Mouse (Mus musculus) embryonic facial prominence, embryonic 11.5 days (tissue): ENCODE results near the gene Jak3. TPM values are rescaled to one million over a fixed set of nuclear protein-coding genes. Genes with fewer than 3 reads are reported as not detected.
"Not testable (repeated sequence)": the region's sequence is repeated elsewhere in the genome, so short reads cannot be mapped to it uniquely, and the experiment has no call there.

Experiments
- ATAC-seq: fragments of 200-750 bp; cut with Nextera tagmentation; replicated peaks from 2 replicates; pipeline ENCODE4 v1.8.0; 2017; ENCODE audit warnings: low read depth; ENCODE audit not compliant: insufficient number of reproducible peaks, low FRiP score, low TSS enrichment
- DNase-seq: peaks from one replicate; pipeline ENCODE4 v3.0.0-alpha.2; 2015; ENCODE audit warnings: low spot score
- H3K27ac ChIP-seq: fragments of 300-500 bp; sonication (generic); replicated peaks from 2 replicates; pipeline ENCODE4 v1.5.1; 2014; ENCODE audit warnings: mild to moderate bottlenecking, low read depth, low read length, control low read depth
- H3K27me3 ChIP-seq: fragments of 300-500 bp; sonication (generic); 2 replicates; pipeline ENCODE4 v1.6.1; 2014; ENCODE audit warnings: mild to moderate bottlenecking, low read length, moderate library complexity, mixed read lengths; ENCODE audit not compliant: control insufficient read depth, insufficient read depth
- H3K36me3 ChIP-seq: fragments of 300-500 bp; sonication (generic); replicated peaks from 2 replicates; pipeline ENCODE4 v1.6.1; 2014; ENCODE audit warnings: low read depth, mild to moderate bottlenecking, low read length, moderate library complexity, mixed read lengths; ENCODE audit not compliant: control insufficient read depth, insufficient read depth
- H3K4me1 ChIP-seq: fragments of 300-500 bp; sonication (generic); 2 replicates; pipeline ENCODE4 v1.6.1; 2014; ENCODE audit warnings: low read length, mixed read lengths; ENCODE audit not compliant: control insufficient read depth, insufficient read depth
- H3K4me2 ChIP-seq: fragments of 300-500 bp; sonication (generic); 2 replicates; pipeline ENCODE4 v1.6.1; 2014; ENCODE audit warnings: low read depth, mild to moderate bottlenecking, control low read depth, low read length, moderate library complexity
- H3K4me3 ChIP-seq: fragments of 300-500 bp; sonication (generic); 2 replicates; pipeline ENCODE4 v1.5.1; 2014; ENCODE audit warnings: low read depth, low read length, control low read depth
- H3K9ac ChIP-seq: fragments of 300-500 bp; sonication (generic); replicated peaks from 2 replicates; pipeline ENCODE4 v1.6.1; 2014; ENCODE audit warnings: mild to moderate bottlenecking, control low read depth, low read length
- H3K9me3 ChIP-seq: fragments of 300-500 bp; sonication (generic); replicated peaks from 2 replicates; pipeline ENCODE4 v1.6.1; 2016; ENCODE audit warnings: mild to moderate bottlenecking, low read length, inconsistent platforms, mixed read lengths; ENCODE audit not compliant: control insufficient read depth
- WGBS: fragments of 180-500 bp; shearing (Covaris S2); extraction: QIAGEN DNeasy Blood & Tissue Kit; methylation state at CpG from one replicate; pipeline ENCODE4 v1.1.7; 2014; 5-methylcytosine and 5-hydroxymethylcytosine counted together
- polyA plus RNA-seq: library from polyadenylated mRNA; unstranded; fragments of >200 nt; fragmentation: Nextera tagmentation; extraction: Ambion mirVana; gene quantifications from 2 replicates; pipeline ENCODE4 v1.2.1, GENCODE M21; 2014

Jak3 gene
- polyA plus RNA-seq, 1 experiment from 2014 or later: 1.2 TPM

DNA sequence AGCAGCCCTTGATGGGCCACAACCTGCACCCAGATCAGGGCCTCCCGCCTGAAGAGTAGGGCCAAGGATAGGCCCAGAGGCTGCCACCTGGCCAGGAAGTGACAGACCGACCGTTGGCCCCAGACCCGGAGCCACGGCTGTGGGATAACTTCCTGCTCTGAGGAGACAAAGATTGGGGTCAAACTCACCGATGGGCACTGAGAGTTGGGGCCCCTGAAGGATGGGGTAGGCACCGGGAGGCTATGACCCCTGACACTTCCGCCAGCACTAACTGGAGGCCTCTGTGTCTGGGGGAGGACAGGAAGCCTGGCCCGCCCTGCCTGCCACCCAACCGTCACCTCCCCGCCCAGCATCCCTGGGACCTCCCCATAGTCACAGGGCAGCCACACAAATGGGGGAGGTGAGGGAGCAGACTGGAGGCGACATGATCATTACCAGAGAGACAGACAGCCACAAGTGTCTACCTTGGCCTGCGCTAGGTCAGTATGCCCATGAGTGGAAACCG is 47.0 kb downstream of the Jak3 start:
- ATAC-seq (no peak), DNase-seq (no peak)
- Histone ChIP-seq H3K27ac (no peak overlapping the region), H3K9me3 (no peaks in the 10 kb centered on the region), H3K4me2 (no peak overlapping the region), H3K4me1 (peaks cover 9% of the 10 kb centered on the region), H3K36me3 (no peaks in the 10 kb centered on the region), H3K4me3 (no peak overlapping the region), H3K9ac (no peak overlapping the region), H3K27me3 (peaks cover 3% of the 10 kb centered on the region; the same call in 1 of the 2 replicates)
- 57% methylated on average over 14 of the region's 14 CpGs for WGBS

DNA sequence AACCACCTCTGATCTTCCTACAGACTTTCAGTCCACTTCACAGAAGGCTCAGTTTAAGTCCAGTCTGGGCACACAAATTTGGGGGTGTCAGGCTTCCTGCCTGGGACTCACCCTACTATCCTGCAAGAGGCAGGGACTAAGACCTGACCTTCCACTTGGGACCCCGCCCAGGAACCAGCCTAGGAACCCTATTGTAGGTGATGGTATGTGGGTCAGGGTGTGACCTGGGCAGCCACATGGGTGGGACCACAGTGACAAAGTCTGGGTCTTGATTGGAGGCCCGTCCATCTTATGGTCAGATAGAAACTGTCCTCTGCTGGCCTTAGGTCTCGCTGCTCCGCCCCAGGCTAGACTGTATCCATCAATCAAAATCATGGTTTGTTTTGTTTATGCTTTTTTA is 48.3 kb downstream of the Jak3 start:
- H3K9me3 ChIP-seq: no peaks in the 10 kb centered on the region
- no peak overlapping the region for H3K27ac ChIP-seq
- ATAC-seq (no peak), DNase-seq (no peak)
- peaks cover 9% of the 10 kb centered on the region for H3K4me1 ChIP-seq
- H3K36me3 ChIP-seq: no peaks in the 10 kb centered on the region
- H3K9ac ChIP-seq: no peak overlapping the region
- no peak overlapping the region for H3K4me3 ChIP-seq
- H3K27me3 ChIP-seq: peaks cover 3% of the 10 kb centered on the region; the same call in 1 of the 2 replicates
- 62% methylated on average over 4 of the region's 4 CpGs for WGBS
- no peak overlapping the region for H3K4me2 ChIP-seq

DNA sequence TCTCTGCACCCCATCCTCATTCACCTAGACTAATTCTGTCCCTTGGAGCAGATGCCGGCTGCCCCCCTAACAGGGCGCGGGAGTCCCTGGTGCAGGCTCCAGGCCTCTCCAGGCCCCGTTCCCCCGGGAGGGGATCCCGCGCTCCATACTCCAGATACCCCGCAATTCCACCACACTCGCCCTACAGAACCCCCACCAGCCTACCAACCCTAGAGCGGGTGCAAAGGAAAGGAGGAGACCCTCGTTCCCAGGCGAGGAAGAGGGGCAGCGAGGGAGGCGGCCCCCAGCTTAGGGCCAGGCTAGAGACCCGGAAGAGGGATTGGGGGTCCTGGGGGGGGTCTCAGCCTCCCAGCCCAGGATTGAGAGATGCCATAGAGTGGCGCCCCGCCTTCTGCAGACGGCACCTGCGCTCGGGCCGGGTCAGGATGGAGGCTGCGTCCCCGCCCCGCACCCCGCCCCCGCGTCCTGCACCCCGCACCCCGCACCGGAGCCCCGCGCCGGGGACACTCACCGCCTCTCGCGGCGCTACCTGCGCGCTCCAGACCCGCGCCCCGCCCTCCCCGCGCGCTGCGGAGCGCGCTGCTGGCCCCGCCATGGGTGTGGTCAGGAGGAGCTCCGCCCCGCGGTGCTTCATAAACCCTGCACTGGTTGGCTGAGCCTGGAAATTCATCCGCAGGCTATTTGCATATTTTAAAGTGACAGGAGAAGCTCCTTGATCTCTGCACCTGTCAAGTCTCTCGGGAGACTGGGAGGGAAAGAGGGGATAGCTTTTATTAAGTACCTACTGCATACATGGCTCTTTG is 49.2 kb downstream of the Jak3 start, which contains the start of gene Fcho1:
TSS of gene Fcho1 (minus strand) at position 595 of the 803 bp plus-strand sequence.
- H3K4me2 ChIP-seq: peak within 1 kb of the TSS; percentile 78
- H3K9me3 ChIP-seq: no peaks in the 10 kb centered on the region
- peak; percentile 88 for DNase-seq
- peaks cover 7% of the 10 kb centered on the region; the same call in 1 of the 2 replicates for H3K4me1 ChIP-seq
- peak within 1 kb of the TSS; percentile 60 for H3K9ac ChIP-seq
- under 1% methylated on average over 50 of the region's 54 CpGs for WGBS
- H3K27ac ChIP-seq: no peak within 1 kb of the TSS
- H3K36me3 ChIP-seq: no peaks in the 10 kb centered on the region
- ATAC-seq: peak; percentile 71
- peak within 1 kb of the TSS; percentile 56 for H3K4me3 ChIP-seq
- peaks cover 3% of the 10 kb centered on the region; the same call in 1 of the 2 replicates for H3K27me3 ChIP-seq

DNA sequence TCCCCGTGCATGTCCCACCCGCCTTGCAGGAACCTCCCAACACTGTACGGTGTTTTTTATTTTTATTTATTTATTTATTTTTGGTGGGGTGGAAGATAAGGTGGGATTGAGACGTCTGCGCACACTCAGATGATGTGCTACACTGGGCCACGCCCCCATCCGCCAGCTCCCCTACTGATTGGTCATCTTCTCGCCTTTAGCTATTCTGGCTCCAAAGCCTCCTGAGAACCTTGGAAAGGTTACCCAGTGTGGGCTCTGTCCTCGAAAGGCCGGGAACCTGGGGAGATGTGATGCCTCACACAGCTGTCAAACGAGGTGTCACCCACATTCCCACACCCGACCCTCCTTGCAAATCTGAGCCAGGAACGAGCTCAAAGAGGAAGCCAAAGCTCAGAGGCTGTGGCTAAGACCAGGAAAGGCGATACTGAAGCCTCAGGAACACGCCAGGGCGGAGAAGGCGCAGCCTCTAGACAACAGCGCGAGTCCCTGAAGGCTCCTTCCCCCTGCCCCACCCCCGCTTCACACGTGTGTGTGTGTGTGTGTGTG is 52.2 kb downstream of the Jak3 start:
- Histone ChIP-seq H3K27me3 (peaks cover 3% of the 10 kb centered on the region; the same call in 1 of the 2 replicates), H3K27ac (no peak overlapping the region), H3K9me3 (no peaks in the 10 kb centered on the region), H3K36me3 (no peaks in the 10 kb centered on the region), H3K4me1 (peaks cover 4% of the 10 kb centered on the region; the same call in 1 of the 2 replicates), H3K4me3 (0 out of 2 replicates have a peak overlapping the region, but pooled peaks have one; percentile 1), H3K9ac (no peak overlapping the region), H3K4me2 (peak overlapping the region; percentile 55)
- ATAC-seq (peak; percentile 21; the same call in 1 of the 2 replicates), DNase-seq (peak; percentile 51)
- WGBS: 6% methylated on average over 19 of the region's 21 CpGs

DNA sequence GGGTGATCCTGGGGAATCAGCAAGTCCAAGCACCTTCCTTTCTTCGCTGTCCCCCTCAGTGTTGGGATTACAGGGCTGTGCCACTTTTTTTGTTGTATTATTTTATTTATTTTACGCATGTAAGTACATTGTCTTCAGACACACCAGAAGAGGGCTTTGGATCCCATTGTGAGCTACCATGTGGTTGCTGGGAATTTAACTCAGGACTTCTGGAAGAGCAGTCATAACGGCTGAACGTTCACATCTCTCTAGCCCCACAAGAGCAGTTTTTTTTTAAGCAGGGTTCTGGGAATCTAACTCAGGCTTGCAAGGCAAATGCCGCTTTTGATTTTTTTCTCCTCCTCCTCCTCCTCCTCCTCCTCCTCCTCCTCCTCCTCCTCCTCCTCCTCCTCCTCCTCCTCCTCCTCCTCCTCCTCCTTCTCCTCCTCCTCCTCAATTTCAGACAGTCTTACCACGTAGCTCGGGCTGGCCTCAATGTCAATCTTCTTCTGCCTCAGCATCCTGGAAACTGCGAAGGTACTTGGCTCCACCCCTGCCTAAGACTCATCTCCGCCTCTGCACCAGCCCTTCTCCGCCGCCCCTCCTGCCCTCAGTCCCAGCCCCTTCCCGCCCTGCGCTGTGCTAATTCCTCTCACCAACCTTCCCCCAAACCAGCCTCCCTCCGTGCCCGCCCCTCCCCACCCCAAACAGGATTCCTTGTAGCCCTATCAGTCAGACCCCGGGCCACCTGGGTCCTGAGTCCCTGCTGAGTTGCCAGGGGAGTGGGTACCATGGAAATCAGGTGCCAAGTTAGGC is 52.9 kb downstream of the Jak3 start:
- WGBS: 5% methylated on average over 14 of the region's 16 CpGs
- ATAC-seq (no peak), DNase-seq (peak; percentile 40)
- Histone ChIP-seq H3K4me3 (no peak overlapping the region), H3K36me3 (no peaks in the 10 kb centered on the region), H3K27ac (no peak overlapping the region), H3K4me1 (peaks cover 4% of the 10 kb centered on the region; the same call in 1 of the 2 replicates), H3K9ac (no peak overlapping the region), H3K27me3 (peaks cover 3% of the 10 kb centered on the region; the same call in 1 of the 2 replicates), H3K9me3 (no peaks in the 10 kb centered on the region), H3K4me2 (peak overlapping the region; percentile 55)

DNA sequence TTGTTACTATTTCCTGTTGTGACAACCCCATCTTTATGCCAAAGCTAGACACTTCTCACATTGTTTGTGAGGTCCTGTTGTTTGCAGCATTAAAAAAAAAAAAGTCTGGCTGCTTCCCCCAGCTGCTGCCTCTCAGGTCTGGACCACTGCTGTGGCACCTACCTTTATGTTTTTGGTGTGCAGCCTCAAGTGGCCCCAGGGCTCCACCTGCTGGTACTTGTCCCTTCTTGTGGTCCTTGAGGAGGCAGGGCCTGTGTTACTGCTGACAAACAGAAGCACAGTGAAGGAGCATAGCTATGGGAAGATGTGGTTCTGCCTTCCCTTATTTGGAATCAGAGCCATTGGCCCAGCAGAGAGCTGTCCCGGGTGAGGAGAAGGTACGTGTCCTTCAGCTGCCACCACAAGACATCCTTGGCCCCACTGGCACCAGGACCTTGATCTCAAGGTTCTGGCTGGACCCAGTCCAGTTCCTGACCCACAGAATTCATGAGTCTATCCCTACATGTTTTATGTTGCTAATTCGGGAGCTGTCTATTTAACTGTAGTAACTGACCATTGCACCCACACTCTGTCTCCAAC is 55.6 kb downstream of the Jak3 start:
- Histone ChIP-seq H3K27me3 (no peaks in the 10 kb centered on the region; the same call in 1 of the 2 replicates), H3K9me3 (no peaks in the 10 kb centered on the region), H3K27ac (no peak overlapping the region), H3K36me3 (no peaks in the 10 kb centered on the region), H3K9ac (no peak overlapping the region), H3K4me1 (no peaks in the 10 kb centered on the region), H3K4me3 (no peak overlapping the region), H3K4me2 (no peak overlapping the region)
- ATAC-seq (no peak), DNase-seq (peak; percentile 54)
- WGBS: 55% methylated on average over 3 of the region's 3 CpGs

DNA sequence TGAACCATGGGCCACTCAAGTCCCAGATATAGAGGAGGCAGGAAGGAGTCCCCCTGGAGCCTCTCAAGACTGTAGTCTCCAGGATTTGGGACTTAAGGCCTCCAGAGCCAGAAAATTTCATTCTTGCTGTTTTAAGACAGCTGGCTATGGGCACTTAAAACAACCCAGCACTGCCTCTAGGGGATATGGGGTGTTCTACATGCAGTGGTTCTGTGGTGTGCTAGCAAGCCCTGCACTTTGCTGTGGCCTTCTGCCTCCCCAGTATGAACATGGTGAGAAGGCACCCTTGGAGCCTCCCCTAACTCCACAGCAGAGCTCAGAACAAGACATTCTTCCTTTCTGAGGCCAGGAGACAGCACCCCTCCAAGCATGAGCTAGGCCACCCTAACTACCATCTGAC is 62.2 kb downstream of the Jak3 start:
- not testable (repeated sequence) for H3K4me3 ChIP-seq

More for the DNA sequence above, 62.2 kb downstream of the Jak3 start:
- H3K4me1 ChIP-seq, H3K27ac ChIP-seq, H3K36me3 ChIP-seq, DNase-seq, H3K9me3 ChIP-seq, H3K4me2 ChIP-seq, H3K27me3 ChIP-seq, ATAC-seq, H3K9ac ChIP-seq: not testable (repeated sequence)
